Mouse (Mus musculus): ENCODE results near the gene Med22. TPM values are rescaled to one million over a fixed set of nuclear protein-coding genes. Genes with fewer than 3 reads are reported as not detected.

Med22 gene
- total RNA-seq, 2 experiments from 2014 or later: 42.9 to 46.5 TPM

GRCm38 (mm10) chr2:26878571-26878970, 31.9 kb downstream of the Med22 start:
- no peak for DNase-seq (ENCODE audit: low spot score in 2 of 2)

- no peak for DNase-seq (ENCODE audit: low spot score in 2 of 2)
Measured at GRCm38 (mm10) chr2:26870666-26871065, 39.8 kb downstream of the Med22 start.

- no peak for DNase-seq (ENCODE audit: low spot score in 2 of 2)
Measured at GRCm38 (mm10) chr2:26864879-26865278, 45.6 kb downstream of the Med22 start, which contains the start of gene Abo. TSS of gene Abo (minus strand) at chr2:26864979.

GRCm38 (mm10) chr2:26862856-26863255, 47.6 kb downstream of the Med22 start:
- DNase-seq (ENCODE audit: low spot score in 2 of 2): no peak

Other genes starting within 250 kb of the Med22 start
- not detected for gene Lcn4, start 239.4 kb downstream of the Med22 start, total RNA-seq (2021)
- gene Abo, start 45.7 kb downstream of the Med22 start, total RNA-seq (2021): not detected
- 10 to 100 TPM; 27.9 to 28.9 TPM for gene Surf6, start 7.8 kb downstream of the Med22 start, total RNA-seq (2021)
- gene Rpl7a, start 87 bp upstream of the Med22 start, total RNA-seq (2021): 100 to 1,000 TPM; 274 to 302 TPM
- 10 to 100 TPM; 32.4 to 38.4 TPM for gene Surf2, start 5.7 kb upstream of the Med22 start, total RNA-seq (2021)
- 10 to 100 TPM; 87.5 to 90.6 TPM for gene Surf1, start 5.9 kb upstream of the Med22 start, total RNA-seq (2021)
- gene Surf4, start 23.3 kb upstream of the Med22 start, total RNA-seq (2021): 10 to 100 TPM; 60.2 to 61.7 TPM
- gene Stkld1, start 23.4 kb upstream of the Med22 start, total RNA-seq (2021): under 1 TPM; 0.17 to 0.18 TPM
- gene Rexo4, start 53.7 kb upstream of the Med22 start, total RNA-seq (2021): 10 to 100 TPM; 53.5 to 55.7 TPM
- gene Adamts13, start 62.7 kb upstream of the Med22 start, total RNA-seq (2021): 1 to 10 TPM; 1.4 to 1.7 TPM
- 10 to 100 TPM; 50.6 to 52.1 TPM for gene Cacfd1, start 99.2 kb upstream of the Med22 start, total RNA-seq (2021)
- 10 to 100 TPM; 46.3 to 46.7 TPM for gene Slc2a6, start 117.3 kb upstream of the Med22 start, total RNA-seq (2021)
- gene Mymk, start 161.5 kb upstream of the Med22 start, total RNA-seq (2021): 1 to 10 TPM; 1.1 to 1.4 TPM
- 10 to 100 TPM; 12.7 to 14.7 TPM for gene Adamtsl2, start 168.7 kb upstream of the Med22 start, total RNA-seq (2021)
- gene Fam163b, start 231.8 kb upstream of the Med22 start, total RNA-seq (2021): 100 to 1,000 TPM; 110 to 119 TPM

Data from layer of hippocampus, postnatal 14 days (tissue).